Mouse (Mus musculus) CH12.LX (cell line): ENCODE results near the gene Bsg.

ENCODE experiments used
- EP300 ChIP-seq: IDR thresholded peaks from 2 replicates; pipeline ENCODE4 v1.6.1; 2011; ENCODE audit warnings: low read length, improper control_type of control experiment
- IRF4 ChIP-seq: IDR thresholded peaks from 2 replicates; pipeline ENCODE4 v1.6.1; 2014; ENCODE audit warnings: low read depth, mild to moderate bottlenecking, inconsistent platforms, low read length, improper control_type of control experiment
- POLR2A ChIP-seq: IDR thresholded peaks from 2 replicates; pipeline ENCODE4 v1.6.1; 2011; ENCODE audit warnings: low read depth, mild to moderate bottlenecking, improper control_type of control experiment, low read length
- USF1 ChIP-seq: IDR thresholded peaks from 2 replicates; pipeline ENCODE4 v1.6.1; 2014; ENCODE audit warnings: low read depth, mild to moderate bottlenecking, inconsistent platforms, low read length, improper control_type of control experiment

DNA sequence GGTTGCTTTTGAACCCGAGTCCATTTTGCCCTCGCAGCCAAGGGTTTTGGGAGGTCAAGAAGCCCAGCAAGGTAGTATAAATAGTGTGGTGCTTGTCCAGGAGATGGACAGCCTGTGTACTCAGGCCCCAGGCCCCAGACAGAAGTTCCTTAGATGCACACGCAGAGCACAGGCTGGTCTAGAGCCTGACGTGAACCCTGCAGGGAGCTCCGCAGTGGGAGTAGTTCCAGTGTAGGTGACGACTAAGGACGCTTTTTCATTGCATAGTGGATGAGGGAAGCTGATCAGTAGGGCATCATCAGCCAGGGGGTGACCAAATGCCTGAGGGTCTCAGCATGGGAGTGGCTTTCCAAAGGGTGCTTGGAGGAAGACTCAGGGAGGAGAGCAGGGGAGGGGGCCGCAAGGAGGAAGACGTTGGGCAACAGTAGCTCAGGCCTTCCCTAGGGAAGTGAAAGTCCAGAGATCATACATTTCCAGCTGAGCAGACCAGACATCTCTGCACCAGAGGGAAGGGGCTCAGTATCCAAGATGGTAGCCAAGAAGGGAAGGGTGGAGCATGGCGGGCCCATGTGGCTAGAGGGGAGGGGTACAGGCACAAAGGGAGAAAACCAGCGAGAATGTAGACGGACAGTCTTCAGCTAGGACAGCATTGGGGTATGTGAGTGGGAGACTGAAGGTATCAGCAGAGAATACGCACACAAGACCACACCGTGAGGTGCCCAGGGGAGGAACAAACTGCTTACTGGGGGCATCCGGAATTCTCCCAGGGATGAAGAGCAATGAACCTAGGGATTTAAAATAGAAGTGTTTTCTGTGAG is 34.0 kb upstream of the Bsg start:
- peak; percentile 51; the same call in 1 of the 2 replicates for TF ChIP-seq POLR2A
- TF ChIP-seq IRF4, result 0 out of 2 replicates have a peak, but pooled peaks have one; percentile 13
- no peak for TF ChIP-seq EP300
- TF ChIP-seq USF1, result no peak
